In genomic region chr7:29918062-29918453, GRCm38 (mm10) we compare ENCODE assay signal across 16 mouse cellular contexts. TPM values are rescaled to one million over a fixed set of nuclear protein-coding genes. Genes with fewer than 3 reads are reported as not detected.
DNase-seq lines count a peak whose midpoint lies in the region; ATAC-seq and TF ChIP-seq lines count a peak whose summit lies in the region.
"Had no signal": no experiment of that assay in that cellular context is flagged by ENCODE, and none has a peak within 500 bp of the region (broad histone marks: within the 10 kb centered on the region; RNA-seq: fewer than 3 reads in every experiment).

No protein-coding gene starts in this region.

- no peak overlapping the region for H3K9ac ChIP-seq in lung, embryonic 14.5 days
- peak overlapping the region; percentile 42 for H3K9ac ChIP-seq in heart, embryonic 16.5 days (ENCODE audit: low read length)
- H3K9ac ChIP-seq: hindbrain, embryonic 15.5 days; liver, postnatal 0 days had no signal

- TF ChIP-seq CTCF in lung, embryonic 14.5 days (IDR thresholded peaks at IDR 0.05; ENCODE audit: low read depth): no peak

- H3K27me3 ChIP-seq in lung, embryonic 14.5 days (ENCODE audit: insufficient read depth, low read length): no peaks in the 10 kb centered on the region
- H3K27me3 ChIP-seq in heart, embryonic 16.5 days (ENCODE audit: control insufficient read depth, insufficient read depth, low read length): no peaks in the 10 kb centered on the region
- H3K27me3 ChIP-seq: hindbrain, embryonic 15.5 days; Patski had no signal

- no peaks in the 10 kb centered on the region for H3K4me1 ChIP-seq in lung, embryonic 14.5 days (ENCODE audit: insufficient read depth)
- H3K4me1 ChIP-seq in heart, embryonic 16.5 days (ENCODE audit: control insufficient read depth, insufficient read depth, low read length): peaks cover 10% of the 10 kb centered on the region
- H3K4me1 ChIP-seq: hindbrain, embryonic 15.5 days; midbrain, embryonic 10.5 days had no signal

- H3K27ac ChIP-seq in lung, embryonic 14.5 days (ENCODE audit: low read depth): no peak overlapping the region
- peak overlapping the region; percentile 87 for H3K27ac ChIP-seq in heart, embryonic 16.5 days (ENCODE audit: low read length)
- H3K27ac ChIP-seq: hindbrain, embryonic 15.5 days; midbrain, embryonic 10.5 days had no signal

- H3K36me3 ChIP-seq in lung, embryonic 14.5 days (ENCODE audit: insufficient read depth): peaks cover 37% of the 10 kb centered on the region
- peaks cover 29% of the 10 kb centered on the region for H3K36me3 ChIP-seq in heart, embryonic 16.5 days (ENCODE audit: control insufficient read depth, insufficient read depth)

- peak; percentile 12 for DNase-seq in gastrocnemius, postnatal 14 days
- no peak for DNase-seq in gastrocnemius, postnatal 36 days
- peak; percentile 17 for DNase-seq in lung, embryonic 14.5 days
- DNase-seq in lung, postnatal 14 days: no peak
- DNase-seq in lung, postnatal 36 days: peak; percentile 26
- no peak for DNase-seq in embryo, embryonic 11 days
- DNase-seq in retina, embryonic 14.5 days (ENCODE audit: low spot score): no peak
- DNase-seq: cerebellum, postnatal 14 days; left cerebral cortex, postnatal 4 days; liver, postnatal 0 days; spleen, adult 18-20 months; thymus, postnatal 4 days had no signal

- H3K4me3 ChIP-seq in lung, embryonic 14.5 days (ENCODE audit: low read depth, low read length): no peak overlapping the region
- H3K4me3 ChIP-seq in heart, embryonic 16.5 days (ENCODE audit: low read length): no peak overlapping the region
- H3K4me3 ChIP-seq: hindbrain, embryonic 15.5 days; midbrain, embryonic 10.5 days had no signal

- WGBS in lung, embryonic 14.5 days: 85% methylated on average over 4 of the region's 4 CpGs
- 81% methylated on average over 4 of the region's 4 CpGs for WGBS in heart, embryonic 16.5 days

- no peak overlapping the region for H3K4me2 ChIP-seq in lung, embryonic 14.5 days
- H3K4me2 ChIP-seq in heart, embryonic 16.5 days (ENCODE audit: low read depth, low read length): peak overlapping the region; percentile 40
- H3K4me2 ChIP-seq: hindbrain, embryonic 15.5 days had no signal

- intact Hi-C loops in gastrocnemius, postnatal 14 days (cut with DNase I; ENCODE audit: low total_unique reads): no loop called here
- intact Hi-C loops in gastrocnemius, postnatal 36 days (cut with DNase I): no loop called here

- no peaks in the 10 kb centered on the region for H3K9me3 ChIP-seq in lung, embryonic 14.5 days (ENCODE audit: low read depth, low read length)
- H3K9me3 ChIP-seq in heart, embryonic 16.5 days (replicated peaks; ENCODE audit: control insufficient read depth, low read length): peaks cover 11% of the 10 kb centered on the region
- H3K9me3 ChIP-seq: hindbrain, embryonic 15.5 days had no signal

- ATAC-seq in lung, embryonic 14.5 days (ENCODE audit: insufficient read depth): no peak
- ATAC-seq in heart, embryonic 16.5 days (replicated peaks; ENCODE audit: extremely low read depth, insufficient read depth, low FRiP score): no peak
- ATAC-seq: liver, postnatal 0 days; Patski had no signal

RNA-seq across cellular contexts. Expression of gene Zfp383, which starts 10.0 kb away (rescaled TPM):
- 1 to 10 TPM; 5.9 to 8.1 TPM for total RNA-seq in gastrocnemius, postnatal 14 days (2021)
- 1 to 10 TPM; 4.0 to 6.3 TPM for total RNA-seq in gastrocnemius, postnatal 36 days (2021)
- 4.6 and 5.7 TPM in 2 replicates for polyA plus RNA-seq in lung, embryonic 14.5 days (2014; fragmentation: Nextera tagmentation; extraction: Ambion mirVana)
- polyA plus RNA-seq in heart, embryonic 16.5 days (2015; fragmentation: Nextera tagmentation; extraction: Ambion mirVana): 3.0 and 3.2 TPM in 2 replicates

RNA-seq across cellular contexts. Expression of gene Zfp27, which starts 11.7 kb away (rescaled TPM):
- 1 to 10 TPM; 6.0 to 8.0 TPM for total RNA-seq in gastrocnemius, postnatal 14 days (2021)
- total RNA-seq in gastrocnemius, postnatal 36 days (2021): 1 to 10 TPM; 6.1 to 7.9 TPM
- 11.3 and 12.6 TPM in 2 replicates for polyA plus RNA-seq in lung, embryonic 14.5 days (2014; fragmentation: Nextera tagmentation; extraction: Ambion mirVana)
- 8.5 and 9.6 TPM in 2 replicates for polyA plus RNA-seq in heart, embryonic 16.5 days (2015; fragmentation: Nextera tagmentation; extraction: Ambion mirVana)

RNA-seq across cellular contexts. Expression of gene Zfp74, which starts 35.8 kb away (rescaled TPM):
- 1 to 10 TPM; 4.8 to 7.3 TPM for total RNA-seq in gastrocnemius, postnatal 14 days (2021)
- 1 to 10 TPM; 4.8 to 5.5 TPM for total RNA-seq in gastrocnemius, postnatal 36 days (2021)
- polyA plus RNA-seq in lung, embryonic 14.5 days (2014; fragmentation: Nextera tagmentation; extraction: Ambion mirVana): 12.4 and 13.2 TPM in 2 replicates
- 8.2 and 8.3 TPM in 2 replicates for polyA plus RNA-seq in heart, embryonic 16.5 days (2015; fragmentation: Nextera tagmentation; extraction: Ambion mirVana)

RNA-seq across cellular contexts. Expression of gene Zfp420, which starts 58.3 kb away (rescaled TPM):
- total RNA-seq in gastrocnemius, postnatal 14 days (2021): 1 to 10 TPM; 2.2 to 2.6 TPM
- total RNA-seq in gastrocnemius, postnatal 36 days (2021): 1 to 10 TPM; 2.5 to 2.6 TPM
- 6.5 and 8.6 TPM in 2 replicates for polyA plus RNA-seq in lung, embryonic 14.5 days (2014; fragmentation: Nextera tagmentation; extraction: Ambion mirVana)
- polyA plus RNA-seq in heart, embryonic 16.5 days (2015; fragmentation: Nextera tagmentation; extraction: Ambion mirVana): 4.2 and 5.4 TPM in 2 replicates

Comparison
In these comparisons a context has a peak if more than half of its experiments do, and no peak if none do; other contexts are left out.
1. DNase-seq: peak in gastrocnemius, postnatal 14 days (single experiment), lung, embryonic 14.5 days (single experiment) and lung, postnatal 36 days (single experiment); none in gastrocnemius, postnatal 36 days (0 of 2), lung, postnatal 14 days (single experiment), embryo, embryonic 11 days (single experiment) and retina, embryonic 14.5 days (single experiment).